Comparison of ENCODE assay signal across 29 mouse cellular contexts in genomic region chr4:117936964-117937363, GRCm38 (mm10). TPM values are rescaled to one million over a fixed set of nuclear protein-coding genes. Genes with fewer than 3 reads are reported as not detected.
DNase-seq lines count a peak whose midpoint lies in the region; ATAC-seq and TF ChIP-seq lines count a peak whose summit lies in the region.
"Had no signal": no experiment of that assay in that cellular context is flagged by ENCODE, and none has a peak within 500 bp of the region (broad histone marks: within the 10 kb centered on the region; RNA-seq: fewer than 3 reads in every experiment).

No protein-coding gene starts in this region.

- H3K4me1 ChIP-seq in heart, postnatal 0 days (ENCODE audit: control insufficient read depth, insufficient read depth), result no peaks in the 10 kb centered on the region
- no peaks in the 10 kb centered on the region for H3K4me1 ChIP-seq in lung, embryonic 14.5 days (ENCODE audit: insufficient read depth)
- no peaks in the 10 kb centered on the region for H3K4me1 ChIP-seq in intestine, embryonic 15.5 days (replicated peaks)
- H3K4me1 ChIP-seq: forebrain, embryonic 13.5 days; heart, embryonic 13.5 days; hindbrain, embryonic 12.5 days; liver, embryonic 12.5 days had no signal

- 93% methylated on average over 5 of the region's 5 CpGs for WGBS in heart, postnatal 0 days
- 95% methylated on average over 5 of the region's 5 CpGs for WGBS in lung, embryonic 14.5 days
- WGBS in intestine, embryonic 15.5 days, result 92% methylated on average over 5 of the region's 5 CpGs

- TF ChIP-seq EP300 in heart, postnatal 0 days (IDR thresholded peaks at IDR 0.05; ENCODE audit: low read depth), result no peak

- H3K4me3 ChIP-seq in heart, postnatal 0 days (ENCODE audit: low read depth, low read length), result no peak overlapping the region
- no peak overlapping the region for H3K4me3 ChIP-seq in lung, embryonic 14.5 days (ENCODE audit: low read depth, low read length)
- H3K4me3 ChIP-seq in intestine, embryonic 15.5 days (replicated peaks), result no peak overlapping the region
- H3K4me3 ChIP-seq: forebrain, embryonic 13.5 days; heart, embryonic 13.5 days; hindbrain, embryonic 12.5 days; liver, embryonic 12.5 days had no signal

- H3K27ac ChIP-seq in heart, postnatal 0 days (ENCODE audit: low read depth), result no peak overlapping the region
- H3K27ac ChIP-seq in lung, embryonic 14.5 days (ENCODE audit: low read depth), result no peak overlapping the region
- H3K27ac ChIP-seq in intestine, embryonic 15.5 days, result no peak overlapping the region
- H3K27ac ChIP-seq: forebrain, embryonic 13.5 days; heart, embryonic 13.5 days; hindbrain, embryonic 12.5 days; liver, embryonic 12.5 days had no signal

- no peaks in the 10 kb centered on the region for H3K9me3 ChIP-seq in heart, postnatal 0 days (replicated peaks; ENCODE audit: control insufficient read depth, low read length)
- H3K9me3 ChIP-seq in lung, embryonic 14.5 days (ENCODE audit: low read depth, low read length), result no peaks in the 10 kb centered on the region
- H3K9me3 ChIP-seq in intestine, embryonic 15.5 days, result no peaks in the 10 kb centered on the region
- H3K9me3 ChIP-seq: forebrain, embryonic 13.5 days; heart, embryonic 13.5 days; hindbrain, embryonic 12.5 days; liver, embryonic 12.5 days had no signal

- no peak overlapping the region for H3K4me2 ChIP-seq in heart, postnatal 0 days (ENCODE audit: low read depth, low read length)
- no peak overlapping the region for H3K4me2 ChIP-seq in lung, embryonic 14.5 days
- H3K4me2 ChIP-seq in intestine, embryonic 15.5 days (replicated peaks), result no peak overlapping the region
- H3K4me2 ChIP-seq: forebrain, embryonic 13.5 days; heart, embryonic 13.5 days; hindbrain, embryonic 12.5 days; liver, embryonic 12.5 days; midbrain, embryonic 11.5 days had no signal

- H3K36me3 ChIP-seq in heart, postnatal 0 days (replicated peaks; ENCODE audit: control insufficient read depth, insufficient read depth, low read length), result 0 out of 2 replicates have a peak, but pooled peaks cover 4% of the 10 kb centered on the region
- H3K36me3 ChIP-seq in lung, embryonic 14.5 days (ENCODE audit: insufficient read depth), result peaks cover 12% of the 10 kb centered on the region; the same call in 1 of the 2 replicates
- no peaks in the 10 kb centered on the region for H3K36me3 ChIP-seq in intestine, embryonic 15.5 days

- no peak overlapping the region for H3K9ac ChIP-seq in heart, postnatal 0 days (replicated peaks; ENCODE audit: low read depth, low read length)
- no peak overlapping the region for H3K9ac ChIP-seq in lung, embryonic 14.5 days
- H3K9ac ChIP-seq in intestine, embryonic 15.5 days, result no peak overlapping the region
- H3K9ac ChIP-seq: forebrain, embryonic 13.5 days; heart, embryonic 13.5 days; hindbrain, embryonic 12.5 days; liver, embryonic 12.5 days had no signal

- intact Hi-C loops in heart, postnatal 25 days (cut with DNase I), result no loop called here

- no peak for ATAC-seq in heart, postnatal 0 days (ENCODE audit: insufficient read depth, low read depth)
- ATAC-seq in lung, embryonic 14.5 days (ENCODE audit: insufficient read depth), result no peak
- ATAC-seq in intestine, embryonic 15.5 days, result peak; percentile 79
- ATAC-seq: forebrain, embryonic 13.5 days; liver, embryonic 12.5 days; midbrain, embryonic 16.5 days had no signal

- no peaks in the 10 kb centered on the region for H3K27me3 ChIP-seq in heart, postnatal 0 days (ENCODE audit: control insufficient read depth, insufficient read depth, low read length)
- H3K27me3 ChIP-seq in lung, embryonic 14.5 days (ENCODE audit: insufficient read depth, low read length), result no peaks in the 10 kb centered on the region
- H3K27me3 ChIP-seq in intestine, embryonic 15.5 days (replicated peaks), result no peaks in the 10 kb centered on the region
- H3K27me3 ChIP-seq: forebrain, embryonic 13.5 days; heart, embryonic 13.5 days; hindbrain, embryonic 12.5 days had no signal

- peak; percentile 28; the same call in 1 of the 2 replicates for TF ChIP-seq CTCF in heart, postnatal 0 days (IDR thresholded peaks at IDR 0.05; ENCODE audit: low read depth)
- 0 out of 2 replicates have a peak, but pooled peaks have one; percentile 12 for TF ChIP-seq CTCF in lung, embryonic 14.5 days (IDR thresholded peaks at IDR 0.05; ENCODE audit: low read depth)

- no peak for DNase-seq in heart, postnatal 0 days (ENCODE audit: low spot score)
- DNase-seq in heart, postnatal 25 days (ENCODE audit: low spot score), result no peak
- DNase-seq in lung, embryonic 14.5 days, result no peak
- DNase-seq in lung, postnatal 14 days, result no peak
- DNase-seq in adrenal gland, postnatal 36 days, result no peak
- DNase-seq in frontal cortex, postnatal 10 days (ENCODE audit: low spot score in 2 of 2), result no peak
- DNase-seq: adrenal gland, adult 8-10 months; cerebellum, adult 11 months; cerebellum, adult 9-10 months; cerebellum, postnatal 36 days; gastrocnemius, postnatal 36 days; heart, postnatal 14 days; kidney, adult 8-10 months; kidney, postnatal 10 days; lung, adult 18-20 months; lung, postnatal 36 days; right cerebral cortex, adult 18-20 months; spleen, adult 18-20 months; thymus, adult 18-20 months; thymus, postnatal 36 days had no signal

RNA-seq across cellular contexts. Expression of gene Artn, which starts 7.4 kb away (rescaled TPM):
- total RNA-seq in heart, postnatal 0 days (2014; rRNA removed; ENCODE audit: low replicate concordance), result not detected in 2 replicates
- 0.14 and 0.16 TPM in 2 replicates for polyA plus RNA-seq in heart, postnatal 0 days (2015; fragmentation: Nextera tagmentation; extraction: Ambion mirVana)
- under 1 TPM; 0.11 to 0.21 TPM for total RNA-seq in heart, postnatal 25 days (2021)
- 2.5 and 3.3 TPM in 2 replicates for polyA plus RNA-seq in lung, embryonic 14.5 days (2014; fragmentation: Nextera tagmentation; extraction: Ambion mirVana)
- polyA plus RNA-seq in intestine, embryonic 15.5 days (2015; fragmentation: Nextera tagmentation; extraction: Ambion mirVana), result 6.3 TPM in 2 replicates
- total RNA-seq in adrenal gland, postnatal 36 days (2021), result under 1 TPM in 1 of 2 experiments, not detected in 1; 0.72 TPM
- total RNA-seq: heart, postnatal 14 days; megakaryocyte, adult 5-6 weeks; neutrophil, adult 5-6 weeks had no signal

RNA-seq across cellular contexts. Expression of gene Ipo13, which starts 22.2 kb away (rescaled TPM):
- total RNA-seq in heart, postnatal 0 days (2014; rRNA removed; ENCODE audit: low replicate concordance), result 23.3 and 23.5 TPM in 2 replicates
- 30.3 and 31.8 TPM in 2 replicates for polyA plus RNA-seq in heart, postnatal 0 days (2015; fragmentation: Nextera tagmentation; extraction: Ambion mirVana)
- 10 to 100 TPM; 76.0 to 77.1 TPM for total RNA-seq in heart, postnatal 25 days (2021)
- 39.2 and 44.2 TPM in 2 replicates for polyA plus RNA-seq in lung, embryonic 14.5 days (2014; fragmentation: Nextera tagmentation; extraction: Ambion mirVana)
- 34.9 and 39.3 TPM in 2 replicates for polyA plus RNA-seq in intestine, embryonic 15.5 days (2015; fragmentation: Nextera tagmentation; extraction: Ambion mirVana)
- total RNA-seq in adrenal gland, postnatal 36 days (2021), result 10 to 100 TPM; 41.1 to 45.9 TPM

RNA-seq across cellular contexts. Expression of gene Dph2, which starts 45.1 kb away (rescaled TPM):
- 10.2 and 14.8 TPM in 2 replicates for total RNA-seq in heart, postnatal 0 days (2014; rRNA removed; ENCODE audit: low replicate concordance)
- polyA plus RNA-seq in heart, postnatal 0 days (2015; fragmentation: Nextera tagmentation; extraction: Ambion mirVana), result 6.1 and 7.2 TPM in 2 replicates
- 1 to 10 TPM; 3.2 to 4.4 TPM for total RNA-seq in heart, postnatal 25 days (2021)
- polyA plus RNA-seq in lung, embryonic 14.5 days (2014; fragmentation: Nextera tagmentation; extraction: Ambion mirVana), result 21.4 and 21.7 TPM in 2 replicates
- 17.1 and 18.3 TPM in 2 replicates for polyA plus RNA-seq in intestine, embryonic 15.5 days (2015; fragmentation: Nextera tagmentation; extraction: Ambion mirVana)
- total RNA-seq in adrenal gland, postnatal 36 days (2021), result 1 to 10 TPM; 9.2 to 9.4 TPM

RNA-seq across cellular contexts. Expression of gene Atp6v0b, which starts 49.8 kb away (rescaled TPM):
- 314 and 356 TPM in 2 replicates for total RNA-seq in heart, postnatal 0 days (2014; rRNA removed; ENCODE audit: low replicate concordance)
- polyA plus RNA-seq in heart, postnatal 0 days (2015; fragmentation: Nextera tagmentation; extraction: Ambion mirVana), result 216 and 235 TPM in 2 replicates
- total RNA-seq in heart, postnatal 25 days (2021), result 100 to 1,000 TPM; 111 to 127 TPM
- polyA plus RNA-seq in lung, embryonic 14.5 days (2014; fragmentation: Nextera tagmentation; extraction: Ambion mirVana), result 139 and 150 TPM in 2 replicates
- polyA plus RNA-seq in intestine, embryonic 15.5 days (2015; fragmentation: Nextera tagmentation; extraction: Ambion mirVana), result 239 and 288 TPM in 2 replicates
- total RNA-seq in adrenal gland, postnatal 36 days (2021), result 100 to 1,000 TPM; 215 to 216 TPM

RNA-seq across cellular contexts. Expression of gene B4galt2, which starts 53.7 kb away (rescaled TPM):
- total RNA-seq in heart, postnatal 0 days (2014; rRNA removed; ENCODE audit: low replicate concordance), result 33.0 and 35.9 TPM in 2 replicates
- 5.9 and 6.1 TPM in 2 replicates for polyA plus RNA-seq in heart, postnatal 0 days (2015; fragmentation: Nextera tagmentation; extraction: Ambion mirVana)
- total RNA-seq in heart, postnatal 25 days (2021), result 1 to 10 TPM; 4.5 to 5.2 TPM
- polyA plus RNA-seq in lung, embryonic 14.5 days (2014; fragmentation: Nextera tagmentation; extraction: Ambion mirVana), result 27.6 and 31.8 TPM in 2 replicates
- 14.0 and 15.6 TPM in 2 replicates for polyA plus RNA-seq in intestine, embryonic 15.5 days (2015; fragmentation: Nextera tagmentation; extraction: Ambion mirVana)
- 10 to 100 TPM in 1 of 2 experiments, 1 to 10 TPM in 1; 10.0 to 14.3 TPM for total RNA-seq in adrenal gland, postnatal 36 days (2021)
- total RNA-seq: megakaryocyte, adult 5-6 weeks; neutrophil, adult 5-6 weeks had no signal
